Mouse (Mus musculus): ENCODE measurements at regions not wholly inside any gene's neighbourhood (a gene's known extent, or its start where the extent isn't known, plus 50 kb on each side); places are given as distances from the start of the nearest gene placed in this dataset.

DNA sequence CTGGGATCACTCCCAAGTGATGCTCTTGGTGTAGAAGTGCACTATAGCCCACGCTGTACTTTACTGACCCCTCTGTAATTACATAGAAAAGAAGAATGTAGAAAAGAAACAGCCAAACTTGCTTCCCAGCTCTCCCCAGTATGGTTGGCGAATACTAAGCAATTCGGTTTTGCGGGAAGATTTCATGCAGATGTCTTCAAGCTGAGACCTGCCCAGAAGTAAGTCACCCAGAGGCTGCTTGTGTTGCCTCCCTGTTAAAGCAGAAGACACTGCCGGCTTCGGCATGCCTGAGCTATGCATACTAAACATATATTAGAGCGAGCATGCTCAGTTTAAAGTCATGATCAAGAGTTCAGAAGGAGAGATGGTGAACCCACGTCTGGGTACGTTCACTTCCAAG lies 124.0 kb upstream of the Xylt1 start:
- H3K4me3 ChIP-seq (replicated peaks; ENCODE audit: low read length), result no peak overlapping the region
- no peaks in the 10 kb centered on the region for H3K36me3 ChIP-seq (ENCODE audit: insufficient read depth, low read length)
- H3K4me1 ChIP-seq (replicated peaks; ENCODE audit: low read depth, low read length), result no peaks in the 10 kb centered on the region
- TF ChIP-seq POU5F1 (IDR thresholded peaks at IDR 0.05; ENCODE audit: borderline replicate concordance, low read length) (no peak), NANOG (IDR thresholded peaks at IDR 0.05; ENCODE audit: borderline replicate concordance, low read length) (no peak), CTCF (conservative IDR thresholded peaks at IDR 0.05; ENCODE audit: low read length) (no peak)
- peaks cover 7% of the 10 kb centered on the region for H3K9me3 ChIP-seq (ENCODE audit: low read length)
- no peaks in the 10 kb centered on the region for H3K27me3 ChIP-seq (ENCODE audit: insufficient read depth, low read length)

DNA sequence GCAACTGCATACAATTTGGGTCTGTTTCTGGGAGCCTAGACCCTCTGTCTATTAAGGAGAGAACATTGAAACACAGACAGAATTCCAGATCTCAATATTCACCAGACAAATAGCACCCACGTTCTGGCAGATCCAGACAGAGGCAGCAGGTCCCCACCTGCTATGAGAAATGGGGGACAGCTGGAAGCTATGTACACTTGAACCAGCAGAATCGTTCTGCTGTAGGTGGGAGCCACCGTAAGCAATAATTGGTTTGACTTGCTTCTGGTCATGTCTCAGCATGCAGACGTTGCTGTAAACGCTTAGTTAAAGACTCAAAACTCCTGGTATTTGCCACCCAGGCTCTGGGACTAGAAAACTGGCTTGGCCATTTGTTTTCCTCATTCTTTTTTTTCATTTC lies 122.2 kb upstream of the Xylt1 start:
- H3K4me3 ChIP-seq (replicated peaks; ENCODE audit: low read length), result no peak overlapping the region
- H3K36me3 ChIP-seq (ENCODE audit: insufficient read depth, low read length), result no peaks in the 10 kb centered on the region
- H3K9me3 ChIP-seq (ENCODE audit: low read length), result peaks cover 7% of the 10 kb centered on the region
- H3K4me1 ChIP-seq (replicated peaks; ENCODE audit: low read depth, low read length), result no peaks in the 10 kb centered on the region
- TF ChIP-seq POU5F1 (IDR thresholded peaks at IDR 0.05; ENCODE audit: borderline replicate concordance, low read length) (no peak), NANOG (IDR thresholded peaks at IDR 0.05; ENCODE audit: borderline replicate concordance, low read length) (no peak), CTCF (conservative IDR thresholded peaks at IDR 0.05; ENCODE audit: low read length) (no peak)
- no peaks in the 10 kb centered on the region for H3K27me3 ChIP-seq (ENCODE audit: insufficient read depth, low read length)

GRCm38 (mm10) chr7:117259151-117259550 lies 121.6 kb upstream of the Xylt1 start:
- Histone ChIP-seq H3K9me3 (ENCODE audit: low read length) (peaks cover 7% of the 10 kb centered on the region), H3K27me3 (ENCODE audit: insufficient read depth, low read length) (no peaks in the 10 kb centered on the region)
- no peak for TF ChIP-seq NANOG (IDR thresholded peaks at IDR 0.05; ENCODE audit: borderline replicate concordance, low read length)
- TF ChIP-seq POU5F1 (IDR thresholded peaks at IDR 0.05; ENCODE audit: borderline replicate concordance, low read length), result no peak
- TF ChIP-seq CTCF (conservative IDR thresholded peaks at IDR 0.05; ENCODE audit: low read length), result no peak

GRCm38 (mm10) chr7:117259674-117260294 lies 121.0 kb upstream of the Xylt1 start:
- Histone ChIP-seq H3K36me3 (ENCODE audit: insufficient read depth, low read length) (no peaks in the 10 kb centered on the region), H3K9me3 (ENCODE audit: low read length) (peaks cover 7% of the 10 kb centered on the region), H3K4me1 (replicated peaks; ENCODE audit: low read depth, low read length) (no peaks in the 10 kb centered on the region), H3K4me3 (replicated peaks; ENCODE audit: low read length) (no peak overlapping the region), H3K27me3 (ENCODE audit: insufficient read depth, low read length) (no peaks in the 10 kb centered on the region)
- TF ChIP-seq CTCF (conservative IDR thresholded peaks at IDR 0.05; ENCODE audit: low read length) (no peak), NANOG (IDR thresholded peaks at IDR 0.05; ENCODE audit: borderline replicate concordance, low read length) (no peak), POU5F1 (IDR thresholded peaks at IDR 0.05; ENCODE audit: borderline replicate concordance, low read length) (no peak)

More at GRCm38 (mm10) chr7:117259151-117259550, 121.6 kb upstream of the Xylt1 start:
- Histone ChIP-seq H3K36me3 (ENCODE audit: insufficient read depth, low read length) (no peaks in the 10 kb centered on the region), H3K4me1 (replicated peaks; ENCODE audit: low read depth, low read length) (no peaks in the 10 kb centered on the region), H3K4me3 (replicated peaks; ENCODE audit: low read length) (no peak overlapping the region)

- TF ChIP-seq POU5F1 (IDR thresholded peaks at IDR 0.05; ENCODE audit: borderline replicate concordance, low read length), result no peak
- TF ChIP-seq NANOG (IDR thresholded peaks at IDR 0.05; ENCODE audit: borderline replicate concordance, low read length), result no peak
- no peak for TF ChIP-seq CTCF (conservative IDR thresholded peaks at IDR 0.05; ENCODE audit: low read length)
- no peaks in the 10 kb centered on the region for H3K27me3 ChIP-seq (ENCODE audit: insufficient read depth, low read length)
- H3K9me3 ChIP-seq (ENCODE audit: low read length), result peaks cover 7% of the 10 kb centered on the region
- H3K4me1 ChIP-seq (replicated peaks; ENCODE audit: low read depth, low read length), result no peaks in the 10 kb centered on the region
- no peaks in the 10 kb centered on the region for H3K36me3 ChIP-seq (ENCODE audit: insufficient read depth, low read length)
- H3K4me3 ChIP-seq (replicated peaks; ENCODE audit: low read length), result no peak overlapping the region
Measured at GRCm38 (mm10) chr7:117260596-117260995, 120.2 kb upstream of the Xylt1 start.

GRCm38 (mm10) chr7:117263126-117263525 lies 117.7 kb upstream of the Xylt1 start:
- peaks cover 7% of the 10 kb centered on the region for H3K9me3 ChIP-seq (ENCODE audit: low read length)
- H3K4me3 ChIP-seq (replicated peaks; ENCODE audit: low read length), result no peak overlapping the region
- H3K36me3 ChIP-seq (ENCODE audit: insufficient read depth, low read length), result no peaks in the 10 kb centered on the region
- no peaks in the 10 kb centered on the region for H3K27me3 ChIP-seq (ENCODE audit: insufficient read depth, low read length)
- TF ChIP-seq POU5F1 (IDR thresholded peaks at IDR 0.05; ENCODE audit: borderline replicate concordance, low read length) (no peak), CTCF (conservative IDR thresholded peaks at IDR 0.05; ENCODE audit: low read length) (no peak), NANOG (IDR thresholded peaks at IDR 0.05; ENCODE audit: borderline replicate concordance, low read length) (no peak)
- no peaks in the 10 kb centered on the region for H3K4me1 ChIP-seq (replicated peaks; ENCODE audit: low read depth, low read length)

DNA sequence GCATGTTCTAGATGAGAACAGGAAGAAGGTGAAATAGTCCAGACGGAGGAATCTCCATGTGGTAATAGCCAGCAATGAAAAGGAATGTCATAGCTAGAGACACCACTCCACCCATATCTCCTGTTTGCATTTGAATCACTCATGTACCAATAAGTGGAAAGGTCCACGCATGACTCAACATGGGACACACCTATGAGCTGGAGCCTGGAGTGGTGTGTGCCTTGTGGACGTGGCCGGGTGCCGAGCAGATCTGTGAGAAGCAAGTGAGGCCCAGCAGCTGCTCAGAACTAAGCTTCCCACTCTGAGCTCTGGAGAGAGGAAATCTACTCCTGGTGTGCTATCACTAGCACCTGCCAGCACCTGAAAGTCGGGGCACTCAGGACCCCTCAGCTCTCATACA lies 116.4 kb upstream of the Xylt1 start:
- H3K36me3 ChIP-seq (ENCODE audit: insufficient read depth, low read length), result no peaks in the 10 kb centered on the region
- H3K27me3 ChIP-seq (ENCODE audit: insufficient read depth, low read length), result no peaks in the 10 kb centered on the region
- H3K9me3 ChIP-seq (ENCODE audit: low read length), result peaks cover 7% of the 10 kb centered on the region
- H3K4me1 ChIP-seq (replicated peaks; ENCODE audit: low read depth, low read length), result no peaks in the 10 kb centered on the region
- H3K4me3 ChIP-seq (replicated peaks; ENCODE audit: low read length), result no peak overlapping the region
- TF ChIP-seq NANOG (IDR thresholded peaks at IDR 0.05; ENCODE audit: borderline replicate concordance, low read length) (no peak), CTCF (conservative IDR thresholded peaks at IDR 0.05; ENCODE audit: low read length) (no peak), POU5F1 (IDR thresholded peaks at IDR 0.05; ENCODE audit: borderline replicate concordance, low read length) (no peak)

GRCm38 (mm10) chr7:117268096-117268495 lies 112.7 kb upstream of the Xylt1 start:
- Histone ChIP-seq H3K4me1 (replicated peaks; ENCODE audit: low read depth, low read length) (no peaks in the 10 kb centered on the region), H3K27me3 (ENCODE audit: insufficient read depth, low read length) (no peaks in the 10 kb centered on the region), H3K9me3 (ENCODE audit: low read length) (no peaks in the 10 kb centered on the region), H3K36me3 (ENCODE audit: insufficient read depth, low read length) (no peaks in the 10 kb centered on the region), H3K4me3 (replicated peaks; ENCODE audit: low read length) (no peak overlapping the region)
- TF ChIP-seq NANOG (IDR thresholded peaks at IDR 0.05; ENCODE audit: borderline replicate concordance, low read length), result no peak
- no peak for TF ChIP-seq CTCF (conservative IDR thresholded peaks at IDR 0.05; ENCODE audit: low read length)
- no peak for TF ChIP-seq POU5F1 (IDR thresholded peaks at IDR 0.05; ENCODE audit: borderline replicate concordance, low read length)

Data from E14TG2a.4 (cell line).